Mouse (Mus musculus) 416B (cell line): ENCODE data around the gene Gm21858.
"Not testable (repeated sequence)": the region's sequence is repeated elsewhere in the genome, so short reads cannot be mapped to it uniquely, and the experiment has no call there.

Source experiments
- DNase-seq: peaks from one replicate; pipeline ENCODE4 v3.0.0; 2011; ENCODE audit warnings: low read depth

Gene Gm21858

GRCm38 (mm10) chrY:55731456-55731855, at the start of gene Gm21858:
Gene Gm21858, plus strand, starts transcription at chrY:55731756.
- DNase-seq, result not testable (repeated sequence)
